Mouse (Mus musculus): ENCODE measurements around the gene Clstn3.

DNA sequence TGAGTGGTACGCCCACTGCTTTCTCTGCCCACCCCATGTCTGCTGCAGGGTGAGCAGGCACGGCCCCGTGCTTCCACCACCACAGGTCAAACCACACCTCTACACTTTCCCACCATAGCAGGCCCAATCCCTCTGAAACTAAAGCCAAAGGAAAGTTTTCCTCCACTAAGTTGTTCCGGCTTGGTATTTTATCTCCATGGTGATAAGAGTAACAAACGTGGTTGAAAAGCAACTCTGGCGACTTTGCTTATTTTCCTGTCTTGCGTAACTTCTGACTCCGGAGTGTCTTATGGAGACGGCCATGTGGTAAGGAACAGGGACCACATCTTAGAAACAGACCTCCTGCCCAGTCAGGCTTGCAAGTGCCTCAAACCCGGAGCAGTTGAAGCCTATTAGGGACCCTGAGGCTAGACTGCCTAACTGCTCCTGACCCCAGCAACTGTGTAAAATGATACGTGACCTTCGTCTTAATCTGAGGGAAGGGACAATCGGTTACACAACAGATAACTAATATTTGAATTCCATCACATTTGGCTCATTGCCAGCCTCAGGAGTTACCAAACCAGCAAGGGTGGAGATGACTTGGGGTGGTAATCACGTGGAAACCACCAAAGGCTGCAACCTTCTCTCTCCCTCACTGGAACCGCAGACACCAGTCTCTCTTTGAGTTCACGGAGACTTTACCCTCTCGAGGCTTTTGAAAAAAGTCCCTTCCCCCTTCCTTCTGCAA lies 13.5 kb upstream of the Clstn3 start:
- TF ChIP-seq CTCF (IDR thresholded peaks at IDR 0.05) (no peak), EP300 (IDR thresholded peaks at IDR 0.05) (no peak)

Data from lung, postnatal 0 days (tissue).